Mouse (Mus musculus) sigmoid colon, adult 10 weeks (tissue): ENCODE data around the gene Scn8a. TPM values are rescaled to one million over a fixed set of nuclear protein-coding genes. Genes with fewer than 3 reads are reported as not detected.

Experiments
- polyA plus RNA-seq: library from polyadenylated mRNA; stranded (reverse); fragments of 350-450 nt; fragmentation: Illumina TruSeq; extraction: RNeasy Lipid Tissue Mini Kit (QIAGEN cat#74804); gene quantifications from one replicate; pipeline ENCODE4 v1.2.3, GENCODE M21; 2014; ENCODE audit warnings: low read depth, low replicate concordance

Scn8a gene
- 0.13 TPM for polyA plus RNA-seq

DNA sequence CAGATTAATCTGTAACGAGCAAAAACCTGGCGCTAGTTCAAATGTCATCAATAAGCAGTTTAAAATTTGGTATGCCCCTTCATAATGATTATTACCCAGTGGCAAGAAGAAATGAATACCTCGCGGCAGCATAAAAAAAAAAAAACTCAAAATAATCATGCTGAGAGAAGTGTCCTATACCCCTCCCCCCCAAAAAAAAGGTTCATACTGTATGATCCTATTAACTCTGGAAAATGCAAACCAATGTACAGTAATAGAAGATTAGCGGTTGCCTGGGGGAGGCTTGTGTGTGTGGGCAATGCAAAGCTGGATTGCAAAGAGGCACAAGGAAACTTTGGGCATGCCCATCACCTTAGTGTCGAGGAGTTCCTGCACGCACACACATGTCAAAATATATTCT is at the start of gene Scn8a:
Scn8a (plus strand) TSS at position 301 of the 400 bp plus-strand sequence.

DNA sequence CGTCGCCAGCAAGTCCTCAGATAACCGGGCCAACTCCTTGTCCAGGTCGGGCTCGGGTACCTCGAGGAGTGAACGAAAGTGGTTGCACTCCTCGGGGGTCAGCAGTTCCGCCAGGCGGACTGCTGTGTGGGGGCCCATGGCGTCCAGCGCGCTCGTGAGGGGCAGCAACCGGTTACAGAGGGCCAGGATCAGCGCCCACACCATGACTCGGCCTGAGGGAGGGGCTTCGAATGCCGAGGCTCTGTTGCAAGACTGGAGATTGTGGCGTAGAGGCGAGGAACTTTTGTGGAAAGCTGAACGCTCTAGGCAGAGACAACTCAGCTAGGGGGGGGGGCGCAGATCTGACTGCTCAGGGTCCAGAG is 177.5 kb downstream of the Scn8a start, which contains the start of gene Gm47841:
Gm47841 (minus strand) TSS at position 204 of the 362 bp plus-strand sequence.

DNA sequence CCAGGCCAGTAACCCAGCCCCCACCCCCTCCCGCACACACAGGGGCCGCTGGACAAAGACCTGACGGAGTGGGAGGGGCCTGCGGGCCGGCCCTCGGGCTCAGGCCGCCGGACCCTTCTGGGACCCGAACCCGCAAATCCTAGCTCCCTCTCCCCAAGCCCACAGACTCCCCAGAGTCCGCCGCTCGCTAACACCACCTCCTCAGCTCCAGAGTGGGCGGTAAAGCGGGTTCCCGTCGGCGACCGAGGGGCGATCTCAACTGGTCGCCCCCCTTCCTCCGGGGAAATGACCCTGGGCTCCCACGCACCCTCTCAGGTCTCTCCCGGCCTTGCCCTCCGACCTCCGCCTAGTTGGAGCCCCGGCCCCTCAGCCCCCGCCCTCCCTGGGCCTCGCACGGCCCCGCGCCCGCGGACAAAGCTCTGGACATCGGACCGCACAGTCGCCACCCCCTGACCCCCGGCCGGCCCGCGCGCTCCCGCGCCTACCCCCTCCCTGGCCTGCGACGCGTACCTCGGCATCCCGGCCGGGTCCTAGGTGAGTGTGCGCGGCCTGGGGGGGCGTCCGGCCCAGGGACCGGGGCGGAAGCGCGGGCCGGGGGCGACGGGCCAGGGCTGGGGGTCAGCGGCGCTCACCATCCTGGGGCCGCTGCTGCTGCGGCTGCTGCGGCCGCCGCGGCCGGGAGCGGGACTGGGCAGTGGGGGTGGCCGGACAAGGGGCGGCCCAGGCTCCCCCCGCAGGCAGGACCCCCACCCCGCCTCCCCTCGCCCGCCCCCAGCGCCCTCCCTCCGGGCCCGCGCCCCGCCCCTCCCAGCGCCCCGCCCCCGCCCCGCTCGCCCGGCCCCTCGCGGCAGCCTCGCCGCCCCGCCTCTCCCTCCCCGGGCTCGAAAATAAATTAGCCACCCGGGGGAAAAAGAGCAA is 208.4 kb downstream of the Scn8a start, which contains the start of gene Fignl2:
Fignl2 (minus strand) TSS at position 755 of the 918 bp plus-strand sequence.

Other genes starting within 250 kb of the Scn8a start
- gene Smagp, start 232.9 kb upstream of the Scn8a start, polyA plus RNA-seq: 5.6 TPM
- gene Bin2, start 200.3 kb upstream of the Scn8a start, polyA plus RNA-seq: 2.3 TPM
- 34.1 TPM for gene Cela1, start 181.9 kb upstream of the Scn8a start, polyA plus RNA-seq
- 15.2 TPM for gene Galnt6, start 140.5 kb upstream of the Scn8a start, polyA plus RNA-seq
- 0.98 TPM for gene Slc4a8, start 108.1 kb upstream of the Scn8a start, polyA plus RNA-seq
- not detected for gene Gm47841, start 177.5 kb downstream of the Scn8a start, polyA plus RNA-seq
- gene Fignl2, start 208.7 kb downstream of the Scn8a start, polyA plus RNA-seq: 0.47 TPM
- not detected for gene Ankrd33, start 245.9 kb downstream of the Scn8a start, polyA plus RNA-seq